Mouse (Mus musculus): ENCODE measurements around the gene Nedd4.

- no peak for TF ChIP-seq CTCF (IDR thresholded peaks at IDR 0.05; ENCODE audit: borderline replicate concordance, insufficient read depth, low read length)
- no peak for TF ChIP-seq POLR2A (IDR thresholded peaks at IDR 0.05; ENCODE audit: low read depth, low read length)
These were observed 31.7 kb downstream of the Nedd4 start for GRCm38 (mm10) chr9:72693861-72694260.
